Mouse (Mus musculus) testis, adult 2 months (tissue): ENCODE measurements around the gene Pex11g.

ENCODE experiments used
- CTCF ChIP-seq: fragments of 200-500 bp; IDR thresholded peaks from 2 replicates; pipeline ENCODE4 v1.5.1; 2012; ENCODE audit warnings: low read depth, mild to moderate bottlenecking, inconsistent platforms, low read length, moderate library complexity; ENCODE audit not compliant: control insufficient read depth, insufficient read depth, insufficient replicate concordance
- POLR2A ChIP-seq: fragments of 200-500 bp; IDR thresholded peaks from 2 replicates; pipeline ENCODE4 v1.6.1; 2012; ENCODE audit warnings: low read depth, mild to moderate bottlenecking, inconsistent platforms, low read length, moderate library complexity; ENCODE audit not compliant: control insufficient read depth

DNA sequence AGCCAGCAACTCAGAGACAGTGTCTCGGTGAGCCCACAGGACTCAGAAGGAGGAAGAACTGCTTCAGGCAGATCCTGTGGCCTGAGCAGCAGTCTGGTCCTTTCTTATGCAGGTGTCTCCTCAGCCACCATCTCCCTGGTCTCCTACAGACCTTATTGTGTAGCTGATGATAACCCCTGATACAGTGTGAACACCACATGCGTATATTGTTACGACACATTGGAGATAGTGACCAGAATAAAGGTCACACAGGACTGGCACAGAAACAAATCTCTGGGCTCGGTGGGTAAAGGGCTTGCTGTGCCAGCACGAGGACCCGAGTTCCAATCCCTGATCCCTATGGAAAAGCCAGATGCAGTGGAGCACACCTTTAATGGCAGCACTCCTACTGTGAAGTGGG is 51.8 kb downstream of the Pex11g start:
- TF ChIP-seq CTCF = no peak
- TF ChIP-seq POLR2A = no peak; the same call in 1 of the 2 replicates
